Mouse (Mus musculus): Measurements from ENCODE around the gene Zbtb12. TPM values are rescaled to one million over a fixed set of nuclear protein-coding genes. Genes with fewer than 3 reads are reported as not detected.
A peak's percentile ranks its signal among the peaks of the same experiment; 100 is the strongest.

The Zbtb12 gene
- polyA plus RNA-seq, 1 experiment = 4.0 TPM

GRCm38 (mm10) chr17:34854761-34855160 is 24.5 kb upstream of the Zbtb12 start:
- Histone ChIP-seq H3K4me3 (ENCODE audit: control insufficient read depth, low read depth, low read length) (no peak overlapping the region), H3K4me1 (ENCODE audit: control insufficient read depth, insufficient read depth, low read length) (peaks cover 3% of the 10 kb centered on the region), H3K27me3 (ENCODE audit: control insufficient read depth, insufficient read depth, low read length) (no peaks in the 10 kb centered on the region), H3K36me3 (ENCODE audit: control insufficient read depth, insufficient read depth, low read length) (no peaks in the 10 kb centered on the region), H3K27ac (ENCODE audit: control insufficient read depth, insufficient read depth, low read depth, low read length) (no peak overlapping the region)
- TF ChIP-seq POLR2A (IDR thresholded peaks at IDR 0.05; ENCODE audit: control insufficient read depth, low read depth, low read length) (no peak), CTCF (IDR thresholded peaks at IDR 0.05; ENCODE audit: control insufficient read depth, insufficient read depth, insufficient replicate concordance, low read depth, low read length) (no peak)

DNA sequence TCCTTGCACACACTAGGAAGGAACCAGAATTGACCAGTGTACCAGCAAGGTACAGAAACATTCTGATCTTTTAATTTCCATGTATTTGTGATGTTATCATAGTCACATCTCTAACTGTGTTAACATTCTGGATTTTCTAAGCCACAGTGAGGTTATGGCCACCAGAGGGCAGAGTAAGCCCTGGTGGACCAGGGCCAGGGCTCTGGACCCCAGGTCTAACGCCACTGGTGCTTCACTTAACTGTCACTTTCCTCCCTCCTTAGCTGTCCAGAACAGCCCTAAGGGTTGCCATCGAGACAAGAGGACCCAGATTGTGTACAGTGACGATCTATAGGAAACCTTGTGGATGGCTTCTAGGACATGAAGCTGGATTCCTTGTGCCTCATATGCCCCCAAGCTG is 23.5 kb upstream of the Zbtb12 start:
- no peak overlapping the region for H3K4me3 ChIP-seq (ENCODE audit: control insufficient read depth, low read depth, low read length)
- H3K27ac ChIP-seq (ENCODE audit: control insufficient read depth, insufficient read depth, low read depth, low read length) = no peak overlapping the region
- TF ChIP-seq POLR2A (IDR thresholded peaks at IDR 0.05; ENCODE audit: control insufficient read depth, low read depth, low read length) (no peak), CTCF (IDR thresholded peaks at IDR 0.05; ENCODE audit: control insufficient read depth, insufficient read depth, insufficient replicate concordance, low read depth, low read length) (peak; percentile 51; the same call in 1 of the 2 replicates)
- no peaks in the 10 kb centered on the region for H3K36me3 ChIP-seq (ENCODE audit: control insufficient read depth, insufficient read depth, low read length)
- H3K27me3 ChIP-seq (ENCODE audit: control insufficient read depth, insufficient read depth, low read length) = no peaks in the 10 kb centered on the region
- peaks cover 2% of the 10 kb centered on the region for H3K4me1 ChIP-seq (ENCODE audit: control insufficient read depth, insufficient read depth, low read length)

GRCm38 (mm10) chr17:34858670-34859069 is 20.6 kb upstream of the Zbtb12 start:
- Histone ChIP-seq H3K36me3 (ENCODE audit: control insufficient read depth, insufficient read depth, low read length) (no peaks in the 10 kb centered on the region), H3K27ac (ENCODE audit: control insufficient read depth, insufficient read depth, low read depth, low read length) (no peak overlapping the region), H3K4me1 (ENCODE audit: control insufficient read depth, insufficient read depth, low read length) (no peaks in the 10 kb centered on the region), H3K27me3 (ENCODE audit: control insufficient read depth, insufficient read depth, low read length) (no peaks in the 10 kb centered on the region), H3K4me3 (ENCODE audit: control insufficient read depth, low read depth, low read length) (no peak overlapping the region)
- TF ChIP-seq CTCF (IDR thresholded peaks at IDR 0.05; ENCODE audit: control insufficient read depth, insufficient read depth, insufficient replicate concordance, low read depth, low read length) = no peak
- TF ChIP-seq POLR2A (IDR thresholded peaks at IDR 0.05; ENCODE audit: control insufficient read depth, low read depth, low read length) = no peak

DNA sequence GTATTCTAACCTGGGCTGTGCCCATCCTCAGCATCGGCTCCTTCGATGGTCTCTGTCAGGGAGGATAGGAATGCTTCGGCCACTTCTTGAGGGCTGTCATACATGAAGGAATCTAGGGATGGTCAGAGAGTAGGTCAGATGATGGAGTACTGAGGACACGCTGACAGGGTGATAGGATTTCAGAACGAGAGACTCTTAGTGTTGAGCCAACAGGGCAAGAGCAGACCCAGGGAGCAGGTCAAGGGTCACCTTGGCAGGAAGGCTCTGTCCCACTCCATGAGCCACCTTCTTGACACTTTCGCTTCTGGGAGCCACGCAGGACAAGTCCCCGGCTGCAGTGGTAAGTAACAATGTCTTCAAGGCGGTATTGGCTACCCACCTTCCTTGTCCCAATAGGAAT is 18.8 kb upstream of the Zbtb12 start:
- TF ChIP-seq CTCF (IDR thresholded peaks at IDR 0.05; ENCODE audit: control insufficient read depth, insufficient read depth, insufficient replicate concordance, low read depth, low read length) (no peak), POLR2A (IDR thresholded peaks at IDR 0.05; ENCODE audit: control insufficient read depth, low read depth, low read length) (no peak)
- H3K4me3 ChIP-seq (ENCODE audit: control insufficient read depth, low read depth, low read length) = no peak overlapping the region
- H3K36me3 ChIP-seq (ENCODE audit: control insufficient read depth, insufficient read depth, low read length) = no peaks in the 10 kb centered on the region
- H3K27ac ChIP-seq (ENCODE audit: control insufficient read depth, insufficient read depth, low read depth, low read length) = no peak overlapping the region
- no peaks in the 10 kb centered on the region for H3K4me1 ChIP-seq (ENCODE audit: control insufficient read depth, insufficient read depth, low read length)
- H3K27me3 ChIP-seq (ENCODE audit: control insufficient read depth, insufficient read depth, low read length) = no peaks in the 10 kb centered on the region

DNA sequence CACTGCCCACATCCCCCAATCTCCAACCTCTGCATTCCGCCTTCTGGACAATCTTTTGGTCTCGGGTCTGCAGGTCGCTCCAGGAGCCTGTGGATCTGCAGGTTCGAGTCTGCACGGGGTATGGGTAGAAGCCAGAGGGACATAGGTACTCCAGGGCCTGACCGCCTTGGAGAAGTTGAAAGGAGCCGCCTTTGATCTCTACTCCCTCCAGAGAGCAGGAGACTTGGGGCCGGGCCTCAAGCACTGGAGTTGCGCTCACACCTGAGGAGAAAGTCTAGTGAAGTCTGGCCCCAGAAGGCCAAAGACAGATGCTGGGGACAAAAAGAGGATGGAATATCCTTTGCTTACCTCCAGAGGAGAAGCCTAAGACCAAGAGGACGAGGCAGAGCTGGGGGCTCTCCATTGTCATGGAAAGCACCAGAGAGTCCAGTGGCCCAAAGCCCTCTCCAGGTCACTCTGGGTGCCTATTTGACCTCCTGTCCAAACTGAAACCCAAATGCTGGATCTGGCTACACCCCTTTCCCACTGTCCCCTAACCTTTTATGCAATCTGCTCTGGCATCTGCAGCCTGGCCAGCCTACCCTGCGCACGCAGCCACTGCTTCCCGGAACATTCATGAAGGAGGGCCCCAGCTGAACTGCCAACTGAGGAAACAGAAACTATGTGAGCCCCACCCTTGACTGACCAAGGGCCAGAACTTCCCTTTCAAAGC is 17.4 kb upstream of the Zbtb12 start:
- H3K27ac ChIP-seq (ENCODE audit: control insufficient read depth, insufficient read depth, low read depth, low read length) = no peak overlapping the region
- TF ChIP-seq POLR2A (IDR thresholded peaks at IDR 0.05; ENCODE audit: control insufficient read depth, low read depth, low read length) (no peak), CTCF (IDR thresholded peaks at IDR 0.05; ENCODE audit: control insufficient read depth, insufficient read depth, insufficient replicate concordance, low read depth, low read length) (no peak)
- H3K4me3 ChIP-seq (ENCODE audit: control insufficient read depth, low read depth, low read length) = no peak overlapping the region
- H3K36me3 ChIP-seq (ENCODE audit: control insufficient read depth, insufficient read depth, low read length) = no peaks in the 10 kb centered on the region
- no peaks in the 10 kb centered on the region for H3K27me3 ChIP-seq (ENCODE audit: control insufficient read depth, insufficient read depth, low read length)
- no peaks in the 10 kb centered on the region for H3K4me1 ChIP-seq (ENCODE audit: control insufficient read depth, insufficient read depth, low read length)

DNA sequence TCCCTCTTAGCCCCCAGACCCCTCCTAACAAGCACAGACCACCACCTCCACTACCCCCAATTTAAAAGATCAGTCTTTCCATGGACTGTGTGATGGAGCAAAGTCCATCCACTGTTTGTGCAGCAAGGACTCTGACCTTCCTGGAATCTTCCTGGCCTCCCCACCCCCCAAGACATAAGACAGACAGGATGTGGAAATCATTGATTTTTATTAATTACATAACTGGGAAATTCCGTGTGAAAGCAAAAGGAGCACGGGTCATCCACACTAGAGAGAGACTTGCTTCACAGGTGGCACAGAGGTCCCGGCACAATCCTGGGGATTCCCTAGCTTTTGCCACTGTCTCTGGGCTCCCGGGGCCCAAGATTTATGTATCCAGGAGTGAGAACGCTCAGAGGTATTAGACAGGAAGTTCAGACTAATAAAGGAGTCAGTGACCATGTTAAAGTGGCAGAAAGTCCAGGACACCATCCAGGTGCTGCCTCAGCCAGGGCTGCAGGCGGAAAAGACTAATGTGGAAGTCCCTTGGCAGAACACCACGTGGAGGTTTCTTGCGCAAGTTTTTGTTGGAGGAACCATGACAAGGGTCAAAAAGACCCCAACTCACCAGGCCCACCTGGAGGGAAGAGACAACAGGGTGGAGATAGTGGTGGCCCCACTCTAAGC is 16.7 kb upstream of the Zbtb12 start, which contains the start of gene Cfb:
TSS of gene Cfb (minus strand) at position 103 of the 666 bp plus-strand sequence.
- Histone ChIP-seq H3K4me1 (ENCODE audit: control insufficient read depth, insufficient read depth, low read length) (no peaks in the 10 kb centered on the region), H3K27ac (ENCODE audit: control insufficient read depth, insufficient read depth, low read depth, low read length) (no peak within 1 kb of the TSS), H3K27me3 (ENCODE audit: control insufficient read depth, insufficient read depth, low read length) (no peaks in the 10 kb centered on the region), H3K4me3 (ENCODE audit: control insufficient read depth, low read depth, low read length) (no peak within 1 kb of the TSS), H3K36me3 (ENCODE audit: control insufficient read depth, insufficient read depth, low read length) (no peaks in the 10 kb centered on the region)
- TF ChIP-seq CTCF (IDR thresholded peaks at IDR 0.05; ENCODE audit: control insufficient read depth, insufficient read depth, insufficient replicate concordance, low read depth, low read length) = no peak
- TF ChIP-seq POLR2A (IDR thresholded peaks at IDR 0.05; ENCODE audit: control insufficient read depth, low read depth, low read length) = no peak

GRCm38 (mm10) chr17:34865981-34866380 is 13.3 kb upstream of the Zbtb12 start:
- no peak overlapping the region for H3K27ac ChIP-seq (ENCODE audit: control insufficient read depth, insufficient read depth, low read depth, low read length)
- no peaks in the 10 kb centered on the region for H3K27me3 ChIP-seq (ENCODE audit: control insufficient read depth, insufficient read depth, low read length)
- TF ChIP-seq CTCF (IDR thresholded peaks at IDR 0.05; ENCODE audit: control insufficient read depth, insufficient read depth, insufficient replicate concordance, low read depth, low read length) (no peak), POLR2A (IDR thresholded peaks at IDR 0.05; ENCODE audit: control insufficient read depth, low read depth, low read length) (no peak)
- no peaks in the 10 kb centered on the region for H3K4me1 ChIP-seq (ENCODE audit: control insufficient read depth, insufficient read depth, low read length)
- no peak overlapping the region for H3K4me3 ChIP-seq (ENCODE audit: control insufficient read depth, low read depth, low read length)
- H3K36me3 ChIP-seq (ENCODE audit: control insufficient read depth, insufficient read depth, low read length) = no peaks in the 10 kb centered on the region

Measured in testis, adult 2 months (tissue).